Mouse (Mus musculus): ENCODE results near the gene Pgrmc1. TPM values are rescaled to one million over a fixed set of nuclear protein-coding genes. Genes with fewer than 3 reads are reported as not detected.
A peak's percentile ranks its signal among the peaks of the same experiment; 100 is the strongest.
"Not testable (repeated sequence)": the region's sequence is repeated elsewhere in the genome, so short reads cannot be mapped to it uniquely, and the experiment has no call there.

Gene Pgrmc1
- polyA plus RNA-seq, 1 experiment: 127 TPM

DNA sequence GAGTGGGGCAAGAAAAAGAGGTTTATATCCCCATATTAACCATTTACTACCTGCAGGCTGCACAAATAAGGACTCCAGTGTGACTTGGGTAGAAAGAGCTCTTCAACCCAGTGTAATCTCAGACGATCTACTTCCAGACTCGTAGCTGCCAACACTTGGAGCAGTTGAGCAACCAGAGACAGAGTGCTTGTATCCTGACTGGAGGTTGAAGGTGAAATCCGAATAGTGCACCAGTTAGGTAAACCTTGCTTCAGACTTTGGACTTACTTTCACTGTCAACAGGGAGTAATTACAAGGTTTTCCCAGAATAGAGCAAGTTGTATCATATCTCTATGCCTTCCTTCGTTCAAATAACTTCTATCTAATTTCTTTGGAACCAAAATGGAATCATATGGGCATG lies 6.5 kb upstream of the Pgrmc1 start:
- H3K27me3 ChIP-seq (replicated peaks; ENCODE audit: control insufficient read depth, insufficient read depth, low read length): no peaks in the 10 kb centered on the region
- 56% methylated on average over 4 of the region's 4 CpGs for WGBS
- TF ChIP-seq POLR2A (IDR thresholded peaks at IDR 0.05; ENCODE audit: low read depth, low read length): no peak
- no peak overlapping the region for H3K4me3 ChIP-seq (ENCODE audit: insufficient read depth, low read depth, low read length)
- H3K36me3 ChIP-seq (ENCODE audit: control insufficient read depth, insufficient read depth, low read length): no peaks in the 10 kb centered on the region
- H3K27ac ChIP-seq (ENCODE audit: insufficient read depth, low read depth, low read length): no peak overlapping the region
- no peaks in the 10 kb centered on the region for H3K4me1 ChIP-seq (ENCODE audit: control insufficient read depth, insufficient read depth, low read length)
- DNase-seq: peak; percentile 26

DNA sequence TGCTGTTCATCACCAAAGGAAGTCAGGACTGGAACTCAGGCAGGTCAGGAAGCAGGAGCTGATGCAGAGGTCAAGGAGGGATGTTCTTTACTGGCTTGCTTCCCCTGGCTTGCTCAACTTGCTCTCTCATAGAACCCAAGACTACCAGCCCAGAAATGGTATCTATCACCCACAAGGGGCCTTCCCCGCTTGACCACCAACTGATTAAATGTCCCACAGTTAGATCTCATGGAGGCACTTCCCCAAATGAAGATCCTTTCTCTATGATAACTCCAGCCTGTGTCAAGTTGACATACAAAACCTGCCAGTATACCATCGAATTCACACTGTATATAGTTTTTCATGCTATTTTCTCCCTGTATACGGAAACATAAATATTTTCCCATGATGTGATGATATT lies 2.8 kb upstream of the Pgrmc1 start:
- TF ChIP-seq CTCF (conservative IDR thresholded peaks at IDR 0.05; ENCODE audit: insufficient read depth, insufficient read length, low read depth, low read length) (no peak), POLR2A (IDR thresholded peaks at IDR 0.05; ENCODE audit: low read depth, low read length) (no peak)
- no peak overlapping the region for H3K27ac ChIP-seq (ENCODE audit: insufficient read depth, low read depth, low read length)
- H3K27me3 ChIP-seq (replicated peaks; ENCODE audit: control insufficient read depth, insufficient read depth, low read length): no peaks in the 10 kb centered on the region
- 91% methylated on average over 3 of the region's 3 CpGs for WGBS
- no peaks in the 10 kb centered on the region for H3K36me3 ChIP-seq (ENCODE audit: control insufficient read depth, insufficient read depth, low read length)
- no peak for DNase-seq
- H3K4me3 ChIP-seq (ENCODE audit: insufficient read depth, low read depth, low read length): no peak overlapping the region
- H3K4me1 ChIP-seq (ENCODE audit: control insufficient read depth, insufficient read depth, low read length): no peaks in the 10 kb centered on the region; the same call in 1 of the 2 replicates

DNA sequence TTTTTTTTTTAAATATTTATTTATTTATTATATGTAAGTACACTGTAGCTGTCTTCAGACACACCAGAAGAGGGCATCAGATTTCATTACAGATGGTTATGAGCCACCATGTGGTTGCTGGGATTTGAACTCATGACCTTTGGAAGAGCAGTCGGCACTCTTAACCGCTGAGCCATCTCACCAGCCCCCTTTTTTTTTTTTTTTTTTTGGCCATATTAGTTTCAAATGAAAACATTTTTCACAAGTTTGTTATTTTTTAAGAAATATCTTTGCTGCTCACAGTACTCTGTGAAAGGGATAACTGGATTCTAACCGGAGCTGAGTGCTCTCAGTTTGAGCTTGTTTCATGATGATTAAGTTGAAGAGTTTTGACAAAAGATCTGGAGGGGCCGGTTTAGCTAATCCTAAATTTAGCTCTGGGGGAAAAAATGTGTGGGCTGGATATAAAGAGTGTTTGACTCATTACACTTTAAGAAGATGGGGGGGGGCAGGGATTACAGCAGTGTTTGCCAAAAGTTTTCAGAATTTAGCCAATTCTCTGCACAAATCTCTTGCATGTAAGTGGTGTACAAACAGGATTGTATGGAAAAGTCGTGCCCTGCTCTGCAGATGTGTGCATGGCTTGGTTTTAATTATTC lies 1.4 kb upstream of the Pgrmc1 start:
- WGBS: 88% methylated on average over 3 of the region's 5 CpGs
- H3K27me3 ChIP-seq (replicated peaks; ENCODE audit: control insufficient read depth, insufficient read depth, low read length); H3K4me3 ChIP-seq (ENCODE audit: insufficient read depth, low read depth, low read length); H3K27ac ChIP-seq (ENCODE audit: insufficient read depth, low read depth, low read length); H3K36me3 ChIP-seq (ENCODE audit: control insufficient read depth, insufficient read depth, low read length); DNase-seq; H3K4me1 ChIP-seq (ENCODE audit: control insufficient read depth, insufficient read depth, low read length): not testable (repeated sequence)

GRCm38 (mm10) chrX:36598390-36598810 lies 394 bp downstream of the Pgrmc1 start:
- H3K27ac ChIP-seq (ENCODE audit: insufficient read depth, low read depth, low read length): peak overlapping the region; percentile 87
- H3K4me1 ChIP-seq (ENCODE audit: control insufficient read depth, insufficient read depth, low read length): no peaks in the 10 kb centered on the region; the same call in 1 of the 2 replicates
- no peak for DNase-seq
- no peaks in the 10 kb centered on the region for H3K27me3 ChIP-seq (replicated peaks; ENCODE audit: control insufficient read depth, insufficient read depth, low read length)
- no peaks in the 10 kb centered on the region for H3K36me3 ChIP-seq (ENCODE audit: control insufficient read depth, insufficient read depth, low read length)
- TF ChIP-seq CTCF (conservative IDR thresholded peaks at IDR 0.05; ENCODE audit: insufficient read depth, insufficient read length, low read depth, low read length) (no peak), POLR2A (IDR thresholded peaks at IDR 0.05; ENCODE audit: low read depth, low read length) (no peak)
- 2% methylated on average over 35 of the region's 41 CpGs for WGBS
- peak overlapping the region; percentile 97 for H3K4me3 ChIP-seq (ENCODE audit: insufficient read depth, low read depth, low read length)

DNA sequence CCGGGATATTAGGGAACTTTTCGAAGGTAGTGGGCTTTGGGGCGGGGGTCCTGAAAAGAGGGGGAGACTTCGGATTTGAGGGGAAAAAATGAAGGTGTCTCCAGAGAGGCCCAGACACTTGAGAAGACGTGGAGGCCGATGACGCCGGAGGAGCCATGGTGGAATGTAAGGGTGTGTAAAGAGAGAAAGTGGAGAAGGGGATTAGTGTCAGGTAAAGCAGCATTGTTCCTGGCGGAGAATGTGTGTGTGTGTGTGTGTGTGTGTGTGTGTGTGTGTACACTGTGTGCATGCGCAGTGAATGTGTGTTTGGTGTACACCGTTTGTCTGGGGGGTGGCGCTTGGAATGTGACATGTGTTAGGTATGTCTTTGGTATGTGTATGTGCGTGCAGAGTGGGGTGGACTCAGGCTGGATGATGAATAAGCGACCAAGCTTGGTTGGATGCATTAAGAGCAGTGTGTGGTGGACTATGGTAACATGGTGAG lies 897 bp downstream of the Pgrmc1 start:
- TF ChIP-seq CTCF (conservative IDR thresholded peaks at IDR 0.05; ENCODE audit: insufficient read depth, insufficient read length, low read depth, low read length) (no peak), POLR2A (IDR thresholded peaks at IDR 0.05; ENCODE audit: low read depth, low read length) (no peak)
- DNase-seq: peak; percentile 15
- Histone ChIP-seq H3K4me1 (ENCODE audit: control insufficient read depth, insufficient read depth, low read length) (no peaks in the 10 kb centered on the region; the same call in 1 of the 2 replicates), H3K4me3 (ENCODE audit: insufficient read depth, low read depth, low read length) (peak overlapping the region; percentile 97), H3K36me3 (ENCODE audit: control insufficient read depth, insufficient read depth, low read length) (no peaks in the 10 kb centered on the region), H3K27ac (ENCODE audit: insufficient read depth, low read depth, low read length) (no peak overlapping the region), H3K27me3 (replicated peaks; ENCODE audit: control insufficient read depth, insufficient read depth, low read length) (no peaks in the 10 kb centered on the region)
- WGBS: 4% methylated on average over 14 of the region's 14 CpGs

GRCm38 (mm10) chrX:36599656-36600055 lies 1.6 kb downstream of the Pgrmc1 start:
- Histone ChIP-seq H3K27ac (ENCODE audit: insufficient read depth, low read depth, low read length) (no peak overlapping the region), H3K36me3 (ENCODE audit: control insufficient read depth, insufficient read depth, low read length) (no peaks in the 10 kb centered on the region), H3K4me1 (ENCODE audit: control insufficient read depth, insufficient read depth, low read length) (no peaks in the 10 kb centered on the region; the same call in 1 of the 2 replicates), H3K27me3 (replicated peaks; ENCODE audit: control insufficient read depth, insufficient read depth, low read length) (no peaks in the 10 kb centered on the region), H3K4me3 (ENCODE audit: insufficient read depth, low read depth, low read length) (no peak overlapping the region)
- TF ChIP-seq POLR2A (IDR thresholded peaks at IDR 0.05; ENCODE audit: low read depth, low read length): no peak
- no peak for TF ChIP-seq CTCF (conservative IDR thresholded peaks at IDR 0.05; ENCODE audit: insufficient read depth, insufficient read length, low read depth, low read length)
- DNase-seq: no peak
- 59% methylated on average over 3 of the region's 3 CpGs for WGBS

GRCm38 (mm10) chrX:36600066-36600465 lies 2.1 kb downstream of the Pgrmc1 start:
- TF ChIP-seq POLR2A (IDR thresholded peaks at IDR 0.05; ENCODE audit: low read depth, low read length) (no peak), CTCF (conservative IDR thresholded peaks at IDR 0.05; ENCODE audit: insufficient read depth, insufficient read length, low read depth, low read length) (no peak)
- Histone ChIP-seq H3K4me3 (ENCODE audit: insufficient read depth, low read depth, low read length) (no peak overlapping the region), H3K4me1 (ENCODE audit: control insufficient read depth, insufficient read depth, low read length) (no peaks in the 10 kb centered on the region; the same call in 1 of the 2 replicates), H3K36me3 (ENCODE audit: control insufficient read depth, insufficient read depth, low read length) (no peaks in the 10 kb centered on the region), H3K27me3 (replicated peaks; ENCODE audit: control insufficient read depth, insufficient read depth, low read length) (no peaks in the 10 kb centered on the region), H3K27ac (ENCODE audit: insufficient read depth, low read depth, low read length) (no peak overlapping the region)
- DNase-seq: no peak
- 72% methylated on average over 8 of the region's 8 CpGs for WGBS

Measured in kidney, adult 2 months (tissue).